Mouse (Mus musculus): ENCODE data around the gene Garnl3. TPM values are rescaled to one million over a fixed set of nuclear protein-coding genes. Genes with fewer than 3 reads are reported as not detected.

Garnl3 gene
- total RNA-seq, 2 experiments from 2014 or later = 35.7 to 39.7 TPM

GRCm38 (mm10) chr2:33089356-33090032 lies 42.0 kb downstream of the Garnl3 start:
- no peak for DNase-seq (ENCODE audit: low spot score in 2 of 2)

- DNase-seq (ENCODE audit: low spot score in 2 of 2) = no peak
Observed at GRCm38 (mm10) chr2:33086671-33087363, 44.6 kb downstream of the Garnl3 start.

- DNase-seq (ENCODE audit: low spot score in 2 of 2) = no peak
Observed at GRCm38 (mm10) chr2:33086016-33086596, 45.3 kb downstream of the Garnl3 start.

GRCm38 (mm10) chr2:33084221-33084620 lies 47.2 kb downstream of the Garnl3 start:
- no peak for DNase-seq (ENCODE audit: low spot score in 2 of 2)

- no peak for DNase-seq (ENCODE audit: low spot score in 2 of 2)
Observed at GRCm38 (mm10) chr2:33080166-33080565, 51.3 kb downstream of the Garnl3 start.

GRCm38 (mm10) chr2:33077252-33077651 lies 54.2 kb downstream of the Garnl3 start:
- peak in 1 of 2 experiments; percentile 13 for DNase-seq (ENCODE audit: low spot score in 2 of 2)

- DNase-seq (ENCODE audit: low spot score in 2 of 2) = no peak
Observed at GRCm38 (mm10) chr2:33074931-33075330, 56.5 kb downstream of the Garnl3 start.

GRCm38 (mm10) chr2:33074188-33074587 lies 57.3 kb downstream of the Garnl3 start:
- DNase-seq (ENCODE audit: low spot score in 2 of 2) = no peak

- no peak for DNase-seq (ENCODE audit: low spot score in 2 of 2)
Observed at GRCm38 (mm10) chr2:33072333-33072732, 59.1 kb downstream of the Garnl3 start.

GRCm38 (mm10) chr2:33065610-33066009 lies 65.8 kb downstream of the Garnl3 start:
- DNase-seq (ENCODE audit: low spot score in 2 of 2) = no peak

GRCm38 (mm10) chr2:33062744-33063143 lies 68.7 kb downstream of the Garnl3 start:
- DNase-seq (ENCODE audit: low spot score in 2 of 2) = no peak

GRCm38 (mm10) chr2:33058926-33059325 lies 72.5 kb downstream of the Garnl3 start:
- DNase-seq (ENCODE audit: low spot score in 2 of 2) = no peak

GRCm38 (mm10) chr2:33057514-33057913 lies 73.9 kb downstream of the Garnl3 start:
- no peak for DNase-seq (ENCODE audit: low spot score in 2 of 2)

- DNase-seq (ENCODE audit: low spot score in 2 of 2) = no peak
Observed at GRCm38 (mm10) chr2:33053966-33054365, 77.5 kb downstream of the Garnl3 start.

GRCm38 (mm10) chr2:33047360-33047759 lies 84.1 kb downstream of the Garnl3 start:
- DNase-seq (ENCODE audit: low spot score in 2 of 2) = no peak

- DNase-seq (ENCODE audit: low spot score in 2 of 2) = no peak
Observed at GRCm38 (mm10) chr2:33046919-33047318, 84.5 kb downstream of the Garnl3 start.

- no peak for DNase-seq (ENCODE audit: low spot score in 2 of 2)
Observed at GRCm38 (mm10) chr2:33045899-33046298, 85.6 kb downstream of the Garnl3 start.

- DNase-seq (ENCODE audit: low spot score in 2 of 2) = no peak
Observed at GRCm38 (mm10) chr2:33042781-33043180, 88.7 kb downstream of the Garnl3 start.

- no peak for DNase-seq (ENCODE audit: low spot score in 2 of 2)
Observed at GRCm38 (mm10) chr2:33041571-33041970, 89.9 kb downstream of the Garnl3 start.

- DNase-seq (ENCODE audit: low spot score in 2 of 2) = no peak
Observed at GRCm38 (mm10) chr2:33037429-33037828, 94.0 kb downstream of the Garnl3 start.

GRCm38 (mm10) chr2:33035297-33035696 lies 96.2 kb downstream of the Garnl3 start:
- no peak for DNase-seq (ENCODE audit: low spot score in 2 of 2)

- no peak for DNase-seq (ENCODE audit: low spot score in 2 of 2)
Observed at GRCm38 (mm10) chr2:33033281-33033680, 98.2 kb downstream of the Garnl3 start.
